18 mouse cellular contexts compared by ENCODE assay signal in the genomic region with DNA sequence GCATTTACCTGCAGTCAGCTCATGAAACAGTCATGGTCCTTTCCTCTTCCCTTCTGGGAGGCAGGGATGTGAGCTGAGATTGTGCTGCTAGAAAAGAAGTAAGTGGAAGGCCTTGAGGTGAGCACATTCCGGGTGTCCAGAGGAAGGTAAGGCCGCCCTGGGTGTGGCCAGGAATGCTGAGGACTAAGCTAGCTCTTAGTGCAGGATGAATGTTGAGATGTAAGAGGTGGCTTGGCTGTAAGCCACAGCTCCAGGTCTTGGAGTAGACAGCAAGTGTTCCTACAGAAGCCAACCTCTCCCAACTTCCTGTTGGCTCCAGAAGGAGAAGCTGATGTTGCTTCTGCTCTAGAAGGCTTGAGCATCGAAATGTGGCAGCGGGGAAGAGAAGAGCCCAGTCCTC.
"Had no signal": no experiment of that assay in that cellular context is flagged by ENCODE, and none has a peak within 500 bp of the region (broad histone marks: within the 10 kb centered on the region; RNA-seq: fewer than 3 reads in every experiment).

No protein-coding gene starts in this region.

- H3K9ac ChIP-seq: intestine, embryonic 15.5 days; kidney, embryonic 15.5 days; liver, embryonic 13.5 days; midbrain, embryonic 12.5 days; midbrain, embryonic 15.5 days; neural tube, embryonic 13.5 days had no signal

- ATAC-seq: intestine, embryonic 15.5 days; midbrain, embryonic 15.5 days had no signal

- H3K27me3 ChIP-seq: intestine, embryonic 15.5 days; kidney, embryonic 15.5 days; liver, embryonic 13.5 days; midbrain, embryonic 12.5 days; midbrain, embryonic 15.5 days; neural tube, embryonic 13.5 days had no signal

- H3K4me2 ChIP-seq: intestine, embryonic 15.5 days; kidney, embryonic 15.5 days; liver, embryonic 13.5 days; midbrain, embryonic 12.5 days; midbrain, embryonic 15.5 days; neural tube, embryonic 13.5 days had no signal

- H3K4me1 ChIP-seq: intestine, embryonic 15.5 days; kidney, embryonic 15.5 days; liver, embryonic 13.5 days; midbrain, embryonic 12.5 days; midbrain, embryonic 15.5 days; neural tube, embryonic 13.5 days had no signal

- DNase-seq: kidney, adult 11 months; kidney, adult 8-10 months; kidney, postnatal 10 days; kidney, postnatal 4 days; liver, embryonic 13.5 days; retina, postnatal 1 day; right cerebral cortex, postnatal 25 days; spleen, adult 18-20 months; thymus, adult 2 months; thymus, postnatal 14 days had no signal

- H3K4me3 ChIP-seq: intestine, embryonic 15.5 days; kidney, embryonic 15.5 days; liver, embryonic 13.5 days; midbrain, embryonic 12.5 days; midbrain, embryonic 15.5 days; myocyte; neural tube, embryonic 13.5 days had no signal

- H3K9me3 ChIP-seq: intestine, embryonic 15.5 days; kidney, embryonic 15.5 days; liver, embryonic 13.5 days; midbrain, embryonic 12.5 days; midbrain, embryonic 15.5 days; neural tube, embryonic 13.5 days had no signal

- H3K36me3 ChIP-seq: intestine, embryonic 15.5 days; kidney, embryonic 15.5 days; liver, embryonic 13.5 days; midbrain, embryonic 12.5 days; midbrain, embryonic 15.5 days; neural tube, embryonic 13.5 days had no signal

- H3K27ac ChIP-seq: intestine, embryonic 15.5 days; kidney, embryonic 15.5 days; liver, embryonic 13.5 days; macrophage; midbrain, embryonic 12.5 days; midbrain, embryonic 15.5 days; neural tube, embryonic 13.5 days; stomach, postnatal 0 days had no signal
